In the genomic region with DNA sequence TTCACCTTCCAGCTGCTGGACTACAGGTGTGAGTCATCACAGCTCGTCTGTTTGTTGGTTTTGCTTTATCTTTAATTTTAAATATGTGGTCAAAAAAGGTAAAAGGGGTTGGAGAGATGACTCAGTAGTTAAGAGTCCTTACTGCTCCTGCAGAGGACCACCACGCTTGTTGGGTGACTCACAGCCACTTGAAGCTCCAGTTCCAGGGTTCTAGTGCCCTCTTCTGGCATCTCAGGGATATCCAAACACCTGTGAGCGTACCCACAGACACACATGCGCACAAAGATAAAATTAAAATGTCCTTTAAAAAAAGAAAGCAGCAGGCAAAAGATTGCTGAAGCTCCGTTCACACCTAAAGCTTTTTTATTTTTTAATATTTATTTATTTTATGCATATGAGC, we compare ENCODE assay signal across 19 mouse cellular contexts.
DNase-seq lines count a peak whose midpoint lies in the region; ATAC-seq and TF ChIP-seq lines count a peak whose summit lies in the region.
"Had no signal": no experiment of that assay in that cellular context is flagged by ENCODE, and none has a peak within 500 bp of the region (broad histone marks: within the 10 kb centered on the region; RNA-seq: fewer than 3 reads in every experiment).

No protein-coding gene starts in this region.

- WGBS in embryonic facial prominence, embryonic 11.5 days: 76% methylated on average over 5 of the region's 5 CpGs
- WGBS in embryonic facial prominence, embryonic 10.5 days: 73% methylated on average over 5 of the region's 5 CpGs
- WGBS in embryonic facial prominence, embryonic 12.5 days: 70% methylated on average over 5 of the region's 5 CpGs
- 84% methylated on average over 5 of the region's 5 CpGs for WGBS in thymus, adult 2 months

- H3K4me1 ChIP-seq in embryonic facial prominence, embryonic 11.5 days (ENCODE audit: control insufficient read depth, insufficient read depth, low read length): 0 out of 2 replicates have a peak, but pooled peaks cover 2% of the 10 kb centered on the region
- peaks cover 15% of the 10 kb centered on the region for H3K4me1 ChIP-seq in embryonic facial prominence, embryonic 10.5 days
- H3K4me1 ChIP-seq in MEL (ENCODE audit: control insufficient read depth in 1 of 2, insufficient read depth in 2 of 2, low read length in 2 of 2): no peaks in the 10 kb centered on the region
- H3K4me1 ChIP-seq in embryonic facial prominence, embryonic 12.5 days: peaks cover 8% of the 10 kb centered on the region; the same call in 1 of the 2 replicates
- H3K4me1 ChIP-seq in thymus, adult 2 months (replicated peaks; ENCODE audit: control insufficient read depth, insufficient read depth, low read length): no peaks in the 10 kb centered on the region

- no peak overlapping the region for H3K4me3 ChIP-seq in embryonic facial prominence, embryonic 11.5 days (ENCODE audit: low read depth, low read length)
- H3K4me3 ChIP-seq in embryonic facial prominence, embryonic 10.5 days: no peak overlapping the region
- no peak overlapping the region for H3K4me3 ChIP-seq in MEL (ENCODE audit: control insufficient read depth in 1 of 2, insufficient read depth in 1 of 2, low read depth in 2 of 2, low read length in 2 of 2)
- H3K4me3 ChIP-seq in embryonic facial prominence, embryonic 12.5 days: no peak overlapping the region
- no peak overlapping the region for H3K4me3 ChIP-seq in thymus, adult 2 months (ENCODE audit: control insufficient read depth, insufficient read depth, low read length)
- H3K4me3 ChIP-seq: heart, embryonic 12.5 days; liver, embryonic 13.5 days; megakaryocyte, embryonic 14.5 days had no signal

- TF ChIP-seq RAD21 in MEL (IDR thresholded peaks at IDR 0.05; ENCODE audit: low read depth, low read length): peak; percentile 47

- ATAC-seq in embryonic facial prominence, embryonic 11.5 days (replicated peaks; ENCODE audit: insufficient number of reproducible peaks, low FRiP score, low TSS enrichment, low read depth): no peak
- no peak for ATAC-seq in embryonic facial prominence, embryonic 12.5 days (ENCODE audit: insufficient number of reproducible peaks, insufficient read depth, low FRiP score, low TSS enrichment)
- ATAC-seq: forebrain, embryonic 16.5 days; inflammation-experienced regulatory T-cells, adult 6 months had no signal

- no peak overlapping the region for H3K9ac ChIP-seq in embryonic facial prominence, embryonic 11.5 days (replicated peaks; ENCODE audit: low read length)
- H3K9ac ChIP-seq in MEL (ENCODE audit: control insufficient read depth, low read depth, low read length, poor library complexity, severe bottlenecking): no peak overlapping the region
- H3K9ac ChIP-seq in embryonic facial prominence, embryonic 12.5 days: no peak overlapping the region
- H3K9ac ChIP-seq: heart, embryonic 12.5 days; liver, embryonic 13.5 days had no signal

- peak in 2 of 3 experiments; percentile 43 to 46; a peak in 4 of 6 replicates for TF ChIP-seq CTCF in MEL (IDR thresholded peaks at IDR 0.05 in 2 of 3, conservative IDR thresholded peaks at IDR 0.05 in 1 of 3; ENCODE audit: control insufficient read depth in 1 of 3, insufficient read depth in 1 of 3, low read depth in 2 of 3, low read length in 3 of 3, poor library complexity in 1 of 3, severe bottlenecking in 1 of 3)
- TF ChIP-seq CTCF in thymus, adult 2 months (IDR thresholded peaks at IDR 0.05; ENCODE audit: borderline replicate concordance, control insufficient read depth, extremely low read depth, insufficient read depth, low read length, poor library complexity): no peak

- no peaks in the 10 kb centered on the region for H3K9me3 ChIP-seq in embryonic facial prominence, embryonic 11.5 days (replicated peaks; ENCODE audit: control insufficient read depth, low read length)
- H3K9me3 ChIP-seq in embryonic facial prominence, embryonic 10.5 days: no peaks in the 10 kb centered on the region
- no peaks in the 10 kb centered on the region for H3K9me3 ChIP-seq in MEL (replicated peaks; ENCODE audit: insufficient read depth, low read length)
- H3K9me3 ChIP-seq in embryonic facial prominence, embryonic 12.5 days: no peaks in the 10 kb centered on the region
- H3K9me3 ChIP-seq: heart, embryonic 12.5 days; liver, embryonic 13.5 days; megakaryocyte, embryonic 14.5 days had no signal

- no peaks in the 10 kb centered on the region for H3K36me3 ChIP-seq in embryonic facial prominence, embryonic 11.5 days (replicated peaks; ENCODE audit: control insufficient read depth, insufficient read depth, low read depth, low read length)
- H3K36me3 ChIP-seq in embryonic facial prominence, embryonic 10.5 days (replicated peaks): no peaks in the 10 kb centered on the region
- no peaks in the 10 kb centered on the region for H3K36me3 ChIP-seq in MEL (ENCODE audit: control insufficient read depth in 1 of 2, insufficient read depth in 2 of 2, low read length in 2 of 2)
- H3K36me3 ChIP-seq in embryonic facial prominence, embryonic 12.5 days: no peaks in the 10 kb centered on the region
- H3K36me3 ChIP-seq in thymus, adult 2 months (ENCODE audit: control insufficient read depth, insufficient read depth, low read length): no peaks in the 10 kb centered on the region
- H3K36me3 ChIP-seq: heart, embryonic 12.5 days; liver, embryonic 13.5 days had no signal

- TF ChIP-seq EP300 in MEL (IDR thresholded peaks at IDR 0.05; ENCODE audit: low read depth in 1 of 2, low read length in 2 of 2): no peak

- no peak for TF ChIP-seq POLR2A in MEL (IDR thresholded peaks at IDR 0.05; ENCODE audit: control insufficient read depth in 1 of 2, insufficient read depth in 1 of 2, low read depth in 1 of 2, low read length in 2 of 2, poor library complexity in 1 of 2)
- TF ChIP-seq POLR2A in thymus, adult 2 months (IDR thresholded peaks at IDR 0.05; ENCODE audit: control insufficient read depth, extremely low read depth, insufficient read depth, low read length, poor library complexity): no peak

- H3K79me2 ChIP-seq in MEL (ENCODE audit: control insufficient read depth, insufficient read depth, low read length, poor library complexity): no peaks in the 10 kb centered on the region

- no peak overlapping the region for H3K27ac ChIP-seq in embryonic facial prominence, embryonic 11.5 days (replicated peaks; ENCODE audit: low read depth, low read length)
- no peak overlapping the region for H3K27ac ChIP-seq in embryonic facial prominence, embryonic 10.5 days (replicated peaks)
- H3K27ac ChIP-seq in MEL (ENCODE audit: control insufficient read depth, low read depth, low read length): no peak overlapping the region
- peak overlapping the region; percentile 52; the same call in 1 of the 2 replicates for H3K27ac ChIP-seq in embryonic facial prominence, embryonic 12.5 days
- no peak overlapping the region for H3K27ac ChIP-seq in thymus, adult 2 months (ENCODE audit: control insufficient read depth, insufficient read depth, low read length)
- H3K27ac ChIP-seq: liver, embryonic 13.5 days had no signal

- H3K4me2 ChIP-seq in embryonic facial prominence, embryonic 11.5 days (ENCODE audit: low read depth, low read length): no peak overlapping the region
- H3K4me2 ChIP-seq in embryonic facial prominence, embryonic 12.5 days (replicated peaks): no peak overlapping the region
- H3K4me2 ChIP-seq: heart, embryonic 12.5 days; liver, embryonic 13.5 days had no signal

- DNase-seq in embryonic facial prominence, embryonic 11.5 days (ENCODE audit: low spot score): peak; percentile 25
- DNase-seq in embryonic facial prominence, embryonic 10.5 days (ENCODE audit: low spot score): no peak
- peak; percentile 5 for DNase-seq in lung, postnatal 25 days (ENCODE audit: low spot score)
- no peak for DNase-seq in lung, postnatal 10 days
- DNase-seq in MEL (ENCODE audit: low read depth, low spot score): peak; percentile 37
- DNase-seq in right cerebral cortex, postnatal 25 days: no peak
- no peak for DNase-seq in thymus, adult 2 months
- DNase-seq: adrenal gland, postnatal 25 days; cerebellum, adult 11 months; cerebellum, postnatal 36 days; gastrocnemius, postnatal 14 days; kidney, postnatal 10 days; liver, embryonic 13.5 days; thymus, postnatal 25 days had no signal

- no peaks in the 10 kb centered on the region for H3K27me3 ChIP-seq in embryonic facial prominence, embryonic 11.5 days (ENCODE audit: control insufficient read depth, insufficient read depth, low read length)
- H3K27me3 ChIP-seq in embryonic facial prominence, embryonic 10.5 days (replicated peaks; ENCODE audit: low read depth, poor library complexity, severe bottlenecking): no peaks in the 10 kb centered on the region; the same call in 1 of the 2 replicates
- peaks cover 0 to 5% of the 10 kb centered on the region in 2 experiments; a peak in 2 of 4 replicates for H3K27me3 ChIP-seq in MEL (ENCODE audit: control insufficient read depth in 1 of 2, insufficient read depth in 2 of 2, low read length in 2 of 2)
- H3K27me3 ChIP-seq in embryonic facial prominence, embryonic 12.5 days: no peaks in the 10 kb centered on the region
- H3K27me3 ChIP-seq in thymus, adult 2 months (ENCODE audit: control insufficient read depth, insufficient read depth, low read length): no peaks in the 10 kb centered on the region
- H3K27me3 ChIP-seq: heart, embryonic 12.5 days had no signal

TF ChIP-seq in MEL, 35 proteins besides CTCF, POLR2A, EP300 and RAD21:
- no peak for TF ChIP-seq TAL1 (IDR thresholded peaks at IDR 0.05; ENCODE audit: low read length)
- TF ChIP-seq POLR2AphosphoS2 (IDR thresholded peaks at IDR 0.05; ENCODE audit: low read length): no peak

Comparison
In these comparisons a context has a peak if more than half of its experiments do, and no peak if none do; other contexts are left out.
1. DNase-seq: peak in embryonic facial prominence, embryonic 11.5 days (single experiment), lung, postnatal 25 days (single experiment) and MEL (single experiment); none in embryonic facial prominence, embryonic 10.5 days (single experiment), lung, postnatal 10 days (single experiment), right cerebral cortex, postnatal 25 days (single experiment) and thymus, adult 2 months (single experiment).